Mouse (Mus musculus) heart, adult 11 months (tissue): ENCODE results near the gene Vim.
"Not testable (repeated sequence)": the region's sequence is repeated elsewhere in the genome, so short reads cannot be mapped to it uniquely, and the experiment has no call there.

Source experiments
- DNase-seq: peaks from one replicate; pipeline ENCODE4 v3.0.0; 2022

The Vim gene

DNA sequence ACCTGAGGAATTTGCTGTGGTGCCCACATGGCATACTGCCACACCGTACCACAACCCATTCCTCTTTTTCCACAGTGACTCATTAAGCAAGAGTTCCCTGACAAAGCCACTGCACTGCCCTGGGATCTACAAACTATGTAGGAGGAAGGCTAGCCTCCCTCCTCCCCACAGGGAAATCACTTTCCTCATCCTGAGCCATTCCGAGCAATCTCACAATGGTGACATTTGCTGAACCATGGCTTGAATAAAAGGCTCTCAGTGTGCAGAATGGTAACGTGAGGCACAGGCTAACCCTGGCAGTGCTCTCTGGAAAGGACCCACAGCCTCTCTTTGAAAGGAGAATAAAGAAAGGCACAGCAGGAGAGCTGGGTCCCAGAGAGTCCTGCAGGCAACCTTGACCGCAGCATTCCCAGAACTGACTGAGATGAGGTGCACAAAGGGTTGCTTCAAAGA, 1.6 kb upstream of the Vim start:
- peak; percentile 93 for DNase-seq

- DNase-seq: no peak
Observed at GRCm38 (mm10) chr2:13572647-13573407, 900 bp upstream of the Vim start.

- peak; percentile 99 for DNase-seq
Observed at GRCm38 (mm10) chr2:13574066-13574800, 506 bp downstream of the Vim start.

- DNase-seq: peak; percentile 98
Observed at GRCm38 (mm10) chr2:13574801-13575150, 1.0 kb downstream of the Vim start.

GRCm38 (mm10) chr2:13575287-13575801, 1.6 kb downstream of the Vim start:
- peak; percentile 98 for DNase-seq

DNA sequence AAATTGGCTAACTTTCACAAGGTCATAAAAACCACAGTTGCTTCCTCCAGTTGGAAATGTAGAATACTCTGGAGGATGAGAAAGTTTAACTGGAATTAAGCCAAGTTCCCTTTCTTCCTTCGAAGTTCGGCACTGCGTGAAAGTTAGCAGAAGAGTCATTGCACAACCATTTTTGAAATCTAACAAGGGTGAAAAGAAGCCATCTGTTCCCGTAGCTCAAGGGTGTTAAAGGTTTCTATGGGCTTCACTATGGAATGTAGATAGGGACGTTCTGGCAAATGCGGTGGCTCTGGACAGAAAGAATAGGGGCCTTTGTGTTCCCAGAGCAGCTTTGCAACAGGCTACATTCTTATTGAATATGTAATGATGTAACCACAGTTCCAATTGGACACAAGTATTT, 2.2 kb downstream of the Vim start:
- DNase-seq: peak; percentile 90

DNA sequence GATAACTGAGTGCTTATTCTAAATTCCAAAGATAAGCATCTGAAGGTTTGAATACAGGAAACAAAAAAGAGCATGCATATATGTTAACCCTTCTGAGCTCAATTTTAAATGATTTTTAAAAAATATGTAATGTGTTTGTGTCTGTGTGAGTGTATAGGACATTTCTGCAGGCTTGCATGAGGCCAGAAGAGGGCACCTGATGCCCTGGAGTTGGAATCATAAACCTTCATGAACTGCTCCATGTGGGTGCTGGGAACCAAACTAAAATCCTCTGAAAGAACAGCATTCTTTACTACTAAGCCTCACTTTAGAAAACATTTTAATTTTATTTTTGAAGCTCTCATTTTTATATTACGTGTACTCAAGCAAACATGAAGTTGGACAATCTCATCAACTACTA, 3.7 kb downstream of the Vim start:
- DNase-seq: no peak

DNA sequence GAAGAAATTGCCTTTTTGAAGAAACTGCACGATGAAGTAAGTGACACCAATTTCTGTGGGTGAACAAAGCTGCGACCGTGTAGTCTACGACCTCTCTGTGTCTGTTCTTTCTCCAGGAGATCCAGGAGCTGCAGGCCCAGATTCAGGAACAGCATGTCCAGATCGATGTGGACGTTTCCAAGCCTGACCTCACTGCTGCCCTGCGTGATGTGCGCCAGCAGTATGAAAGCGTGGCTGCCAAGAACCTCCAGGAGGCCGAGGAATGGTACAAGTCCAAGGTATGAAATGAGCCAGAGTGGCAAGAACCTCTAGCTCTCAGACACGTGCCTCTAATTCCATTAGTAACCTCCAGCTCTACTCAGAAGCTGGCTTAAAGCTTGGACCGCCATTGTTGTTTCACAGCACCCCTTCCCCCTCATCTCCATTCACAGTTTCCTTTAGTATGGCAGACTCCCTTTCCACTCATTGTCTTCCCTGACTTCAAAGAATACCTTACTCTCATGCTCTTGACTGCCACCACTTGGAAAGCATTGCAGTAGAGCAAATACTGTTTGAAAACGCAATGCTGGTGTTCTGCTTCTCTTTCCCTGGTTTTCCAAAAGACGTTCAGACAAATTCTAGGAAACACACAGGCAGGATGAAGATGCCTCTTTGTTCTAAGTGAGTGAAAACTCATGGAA, 4.9 kb downstream of the Vim start:
- DNase-seq: peak; percentile 96

DNA sequence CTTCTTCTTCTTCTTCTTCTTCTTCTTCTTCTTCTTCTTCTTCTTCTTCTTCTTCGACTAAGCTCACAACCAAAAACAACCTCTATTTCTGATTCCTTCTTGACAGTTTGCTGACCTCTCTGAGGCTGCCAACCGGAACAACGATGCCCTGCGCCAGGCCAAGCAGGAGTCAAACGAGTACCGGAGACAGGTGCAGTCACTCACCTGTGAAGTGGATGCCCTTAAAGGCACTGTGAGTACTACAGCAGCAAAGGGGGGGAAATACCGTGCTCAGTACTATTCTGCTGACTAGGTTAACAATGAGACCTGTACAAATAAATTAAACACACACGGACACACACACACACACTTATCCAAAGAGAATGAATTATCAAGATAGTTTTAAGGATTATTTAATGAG, 5.6 kb downstream of the Vim start:
- no peak for DNase-seq

GRCm38 (mm10) chr2:13579991-13580390, 6.3 kb downstream of the Vim start:
- DNase-seq: peak; percentile 89

DNA sequence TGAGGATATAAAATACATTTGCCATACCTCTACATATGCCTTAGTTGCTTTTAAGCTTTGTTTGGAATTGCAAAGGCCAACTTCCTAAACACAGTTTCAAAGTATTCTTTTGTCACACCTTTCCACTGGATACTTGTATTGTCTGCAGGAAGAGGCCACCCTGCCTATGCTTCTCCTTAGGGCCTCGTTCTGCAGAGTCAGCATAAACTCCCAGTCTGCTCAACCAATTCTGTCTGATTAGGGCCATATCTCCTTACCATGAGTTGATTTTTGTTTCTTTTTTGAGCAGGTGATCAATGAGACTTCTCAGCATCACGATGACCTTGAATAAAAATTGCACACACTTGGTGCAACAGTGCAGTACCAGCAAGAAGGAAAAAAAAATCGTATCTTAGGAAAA, 8.5 kb downstream of the Vim start:
- no peak for DNase-seq

DNA sequence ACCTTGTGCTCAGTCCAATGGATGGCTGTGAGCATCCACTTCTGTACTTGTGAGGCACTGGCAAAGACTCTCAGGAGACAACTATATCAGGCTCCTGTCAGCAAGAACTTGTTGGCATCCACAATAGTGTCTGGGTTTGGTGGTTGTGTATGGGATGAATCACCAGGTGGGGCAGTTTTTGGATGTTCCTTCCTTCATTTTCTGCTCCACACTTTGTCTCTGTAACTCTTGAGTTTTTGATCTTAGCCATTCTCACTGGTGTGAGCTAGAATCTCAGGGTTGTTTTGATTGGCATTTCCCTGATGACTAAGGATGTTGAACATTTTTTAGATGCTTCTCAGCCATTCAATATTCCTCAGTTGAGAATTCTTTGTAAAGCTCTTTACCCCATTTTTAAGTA, 10.0 kb downstream of the Vim start:
- DNase-seq: not testable (repeated sequence)

DNA sequence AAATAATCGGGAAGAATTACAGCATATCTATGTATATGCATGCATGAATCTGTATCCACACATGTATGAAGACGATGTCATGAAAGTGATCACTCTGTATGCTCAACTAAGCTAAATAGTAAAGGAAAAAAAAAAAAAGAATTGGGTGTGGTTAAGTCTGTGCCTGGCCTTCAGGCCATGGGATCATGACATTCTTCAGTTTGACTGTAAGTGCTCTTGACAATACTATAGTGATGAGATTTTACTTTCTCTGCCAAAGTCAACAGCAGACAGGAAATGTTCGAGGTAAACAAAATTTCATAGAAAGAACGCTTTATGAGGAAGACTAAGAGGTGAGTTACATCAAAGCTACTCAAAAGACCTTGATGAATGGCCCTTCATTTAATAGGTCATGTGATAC, 19.6 kb downstream of the Vim start:
- no peak for DNase-seq

DNA sequence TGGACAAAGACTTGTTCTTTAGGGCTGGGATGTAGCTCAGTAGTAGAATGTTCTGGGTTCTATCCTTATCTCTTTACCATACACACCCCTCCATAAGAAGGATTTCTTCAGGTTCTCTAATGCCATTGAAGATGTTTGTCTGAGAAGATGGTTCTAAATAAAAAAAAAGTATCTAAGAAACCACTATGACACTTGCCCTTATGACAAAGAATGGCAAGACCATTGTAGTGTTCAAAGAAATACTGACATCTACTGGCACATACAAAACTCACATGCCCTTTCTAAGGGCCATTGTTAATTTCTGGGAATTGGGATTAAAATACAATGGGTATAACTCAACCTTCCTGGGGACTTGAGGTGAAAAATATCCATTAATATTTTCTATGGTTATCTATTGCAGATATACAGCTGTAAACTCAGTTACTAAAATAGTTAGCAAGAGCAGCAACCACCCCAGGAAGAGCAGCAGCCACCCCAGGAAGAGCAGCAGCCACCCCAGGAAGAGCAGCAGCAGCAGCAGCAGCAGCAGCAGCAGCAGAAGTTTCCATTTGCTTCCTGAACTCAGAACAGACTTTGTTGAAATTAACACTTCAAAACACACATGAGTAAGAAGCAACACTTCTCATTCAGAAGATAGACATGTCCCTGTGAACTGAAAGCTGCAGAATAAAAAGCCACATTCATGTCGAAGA, 23.4 kb downstream of the Vim start:
- DNase-seq: peak; percentile 62

GRCm38 (mm10) chr2:13598166-13598565, 24.4 kb downstream of the Vim start:
- DNase-seq: peak; percentile 56

- DNase-seq: no peak
Observed at GRCm38 (mm10) chr2:13603093-13603492, 29.4 kb downstream of the Vim start.

DNA sequence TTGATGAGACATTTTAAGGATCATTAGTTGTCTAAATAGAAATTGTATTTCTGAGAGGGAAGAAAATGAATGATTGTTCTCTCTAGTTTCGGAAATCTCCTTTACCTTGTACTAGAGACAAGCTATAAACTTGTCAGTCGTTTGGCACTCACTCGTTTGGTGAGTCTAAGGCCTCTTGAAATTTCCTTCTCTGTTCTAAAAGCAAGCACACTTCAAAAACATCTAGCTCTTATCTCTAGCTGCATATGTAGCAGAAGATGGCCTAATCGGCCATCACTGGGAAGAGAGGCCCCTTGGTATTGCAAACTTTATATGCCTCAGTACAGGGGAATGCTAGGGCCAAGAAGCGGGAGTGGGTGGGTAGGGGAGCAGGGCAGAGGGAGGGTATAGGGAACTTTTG, 29.9 kb downstream of the Vim start:
- DNase-seq: peak; percentile 44

GRCm38 (mm10) chr2:13630136-13630832, 56.6 kb downstream of the Vim start:
- DNase-seq: peak; percentile 65
